Mouse (Mus musculus): Measurements from ENCODE around the gene Ctsa. TPM values are rescaled to one million over a fixed set of nuclear protein-coding genes. Genes with fewer than 3 reads are reported as not detected.
"Not testable (repeated sequence)": the region's sequence is repeated elsewhere in the genome, so short reads cannot be mapped to it uniquely, and the experiment has no call there.

Gene Ctsa
- total and polyA plus RNA-seq, 3 experiments, result 19.9 to 45.5 (median 27.0) TPM

DNA sequence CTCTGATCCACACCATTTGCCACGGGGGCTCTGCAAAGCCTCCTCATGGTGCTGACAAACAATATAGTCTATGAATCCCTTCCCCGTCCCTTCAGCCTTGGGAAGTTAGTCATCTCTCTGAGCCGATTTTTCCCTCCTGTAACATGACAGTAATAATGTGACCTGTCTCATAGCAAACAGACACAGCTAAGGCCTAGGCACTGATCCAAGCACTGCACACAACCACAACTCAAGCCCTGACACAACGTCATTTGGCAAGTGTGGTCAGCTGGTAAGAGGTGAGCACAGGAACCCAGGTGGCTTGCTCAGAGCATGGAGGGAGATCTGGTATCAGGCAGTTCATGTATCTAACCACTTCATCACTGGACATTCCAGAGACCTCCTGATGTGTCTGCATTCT lies 36.8 kb upstream of the Ctsa start:
- peaks cover 0 to 6% of the 10 kb centered on the region in 2 experiments; a peak in 2 of 4 replicates for H3K4me1 ChIP-seq (ENCODE audit: control insufficient read depth in 1 of 2, insufficient read depth in 2 of 2)
- H3K4me2 ChIP-seq (ENCODE audit: insufficient read depth, low read depth, poor library complexity, severe bottlenecking), result no peak overlapping the region
- H3K27ac ChIP-seq (ENCODE audit: insufficient read depth, low read depth), result no peak overlapping the region
- no peaks in the 10 kb centered on the region for H3K27me3 ChIP-seq (replicated peaks)
- H3K9me3 ChIP-seq (replicated peaks; ENCODE audit: low read length), result no peaks in the 10 kb centered on the region
- in situ Hi-C loops (cut with MboI; ENCODE audit: low pct_ligation_motif_present, low pct_unique_long_range_greater_than_20kb, low sequenced_read_pairs) (no loop called here), dilution Hi-C loops (cut with MboI; ENCODE audit: extremely low pct_ligation_motif_present, extremely low pct_unique_long_range_greater_than_20kb, low sequenced_read_pairs) (no loop called here)
- H3K79me2 ChIP-seq (replicated peaks; ENCODE audit: control insufficient read depth, extremely low read depth, insufficient read depth, poor library complexity, severe bottlenecking), result no peaks in the 10 kb centered on the region
- TF ChIP-seq NELFE (IDR thresholded peaks at IDR 0.05; ENCODE audit: low read depth, low read length), result no peak
- TF ChIP-seq USF1 (IDR thresholded peaks at IDR 0.05; ENCODE audit: low read depth, low read length), result no peak
- TF ChIP-seq MYC (IDR thresholded peaks at IDR 0.05; ENCODE audit: low read depth, low read length), result no peak
- TF ChIP-seq JUN (IDR thresholded peaks at IDR 0.05; ENCODE audit: insufficient read depth, low read depth, low read length), result no peak
- no peak for TF ChIP-seq MEF2A (IDR thresholded peaks at IDR 0.05; ENCODE audit: borderline replicate concordance, low read depth, low read length)
- TF ChIP-seq SIN3A (IDR thresholded peaks at IDR 0.05; ENCODE audit: low read length), result no peak
- no peak for TF ChIP-seq CTCF (conservative IDR thresholded peaks at IDR 0.05 in 1 of 2, IDR thresholded peaks at IDR 0.05 in 1 of 2; ENCODE audit: low read depth in 2 of 2, low read length in 2 of 2)
- no peak for TF ChIP-seq BHLHE40 (IDR thresholded peaks at IDR 0.05; ENCODE audit: low read depth, low read length)
- TF ChIP-seq POLR2AphosphoS2 (IDR thresholded peaks at IDR 0.05; ENCODE audit: low read depth, low read length), result no peak
- peaks cover 59 to 85% of the 10 kb centered on the region in 2 experiments for H3K36me3 ChIP-seq (replicated peaks in 1 of 2; ENCODE audit: control insufficient read depth in 1 of 2, insufficient read depth in 1 of 2, low read length in 1 of 2)
- H3K9ac ChIP-seq (ENCODE audit: insufficient read depth, low read depth), result no peak overlapping the region
- H3K4me3 ChIP-seq (replicated peaks in 1 of 3; ENCODE audit: low read depth in 2 of 3, low read length in 2 of 3, poor library complexity in 1 of 3), result no peak overlapping the region
- DNase-seq (ENCODE audit: extremely low read depth), result no peak

DNA sequence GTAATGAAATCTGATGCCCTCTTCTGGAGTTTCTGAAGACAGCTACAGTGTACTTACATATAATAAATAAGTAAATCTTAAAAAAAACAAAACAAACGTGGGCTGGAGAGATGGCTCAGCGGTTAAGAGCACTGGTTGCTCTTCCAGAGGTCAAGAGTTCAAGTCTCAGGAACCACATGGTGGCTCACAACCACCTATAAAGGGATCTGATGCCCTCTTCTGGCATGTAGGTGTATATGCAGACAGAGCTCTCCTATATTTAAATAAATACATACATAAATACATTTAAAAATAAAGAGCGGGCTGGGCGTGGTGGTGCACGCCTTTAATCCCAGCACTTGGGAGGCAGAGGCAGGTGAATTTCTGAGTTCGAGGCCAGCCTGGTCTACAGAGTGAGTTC lies 34.1 kb upstream of the Ctsa start:
- H3K27me3 ChIP-seq (replicated peaks); H3K79me2 ChIP-seq (replicated peaks; ENCODE audit: control insufficient read depth, extremely low read depth, insufficient read depth, poor library complexity, severe bottlenecking); in situ Hi-C loops (cut with MboI; ENCODE audit: low pct_ligation_motif_present, low pct_unique_long_range_greater_than_20kb, low sequenced_read_pairs); H3K4me3 ChIP-seq (replicated peaks in 1 of 3; ENCODE audit: low read depth in 2 of 3, low read length in 2 of 3, poor library complexity in 1 of 3); H3K9me3 ChIP-seq (replicated peaks; ENCODE audit: low read length); dilution Hi-C loops (cut with MboI; ENCODE audit: extremely low pct_ligation_motif_present, extremely low pct_unique_long_range_greater_than_20kb, low sequenced_read_pairs); H3K4me2 ChIP-seq (ENCODE audit: insufficient read depth, low read depth, poor library complexity, severe bottlenecking); H3K9ac ChIP-seq (ENCODE audit: insufficient read depth, low read depth); H3K27ac ChIP-seq (ENCODE audit: insufficient read depth, low read depth): not testable (repeated sequence)
- H3K36me3 ChIP-seq (replicated peaks in 1 of 2; ENCODE audit: control insufficient read depth in 1 of 2, insufficient read depth in 1 of 2, low read length in 1 of 2), result peaks cover 38 to 81% of the 10 kb centered on the region in 2 experiments
- peak; percentile 39 for DNase-seq (ENCODE audit: extremely low read depth)
- TF ChIP-seq CTCF (conservative IDR thresholded peaks at IDR 0.05 in 1 of 2, IDR thresholded peaks at IDR 0.05 in 1 of 2; ENCODE audit: low read depth in 2 of 2, low read length in 2 of 2), result peak in 1 of 2 experiments; percentile 49; a peak in 2 of 4 replicates
- TF ChIP-seq MYC (IDR thresholded peaks at IDR 0.05; ENCODE audit: low read depth, low read length), result peak; percentile 65; the same call in 1 of the 2 replicates
- peaks cover 2 to 13% of the 10 kb centered on the region in 2 experiments; a peak in 2 of 4 replicates for H3K4me1 ChIP-seq (ENCODE audit: control insufficient read depth in 1 of 2, insufficient read depth in 2 of 2)

DNA sequence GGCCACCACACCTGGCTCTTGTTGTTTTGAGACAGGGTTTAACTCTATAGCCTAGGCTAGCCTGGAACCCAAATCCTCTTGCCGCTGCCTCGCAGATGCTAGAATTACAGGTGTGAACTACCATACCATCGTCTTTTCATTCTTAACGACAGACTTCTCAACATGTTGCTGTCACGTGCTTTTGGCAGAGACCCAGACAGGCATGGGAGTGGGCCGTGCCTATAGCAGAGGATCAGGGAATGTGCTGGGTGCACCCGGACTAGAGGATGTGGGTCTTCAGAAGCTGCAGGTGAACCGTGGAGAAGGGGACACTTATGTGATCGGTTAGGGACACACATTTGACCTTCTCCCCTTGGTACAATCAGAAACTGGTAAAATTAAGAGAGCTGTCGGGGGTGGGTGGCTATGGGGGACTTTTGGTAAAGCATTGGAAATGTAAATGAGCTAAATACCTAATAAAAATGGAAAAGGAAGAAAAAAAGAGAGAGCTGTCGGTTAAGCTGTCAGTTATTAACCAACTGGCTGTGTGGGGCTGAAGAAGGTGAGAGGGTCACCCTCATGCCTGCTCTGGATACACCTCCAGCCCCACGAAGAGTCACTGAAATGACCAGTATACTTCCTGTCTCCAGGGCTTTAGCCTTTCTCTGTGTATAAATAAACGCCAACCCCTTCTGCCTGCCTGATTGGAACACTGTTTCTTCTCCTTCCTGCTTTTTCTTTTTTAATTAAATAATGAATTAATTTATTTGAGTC lies 32.2 kb upstream of the Ctsa start:
- no peaks in the 10 kb centered on the region for H3K9me3 ChIP-seq (replicated peaks; ENCODE audit: low read length)
- H3K79me2 ChIP-seq (replicated peaks; ENCODE audit: control insufficient read depth, extremely low read depth, insufficient read depth, poor library complexity, severe bottlenecking), result peaks cover 9% of the 10 kb centered on the region
- no peak for DNase-seq (ENCODE audit: extremely low read depth)
- H3K4me2 ChIP-seq (ENCODE audit: insufficient read depth, low read depth, poor library complexity, severe bottlenecking), result no peak overlapping the region
- H3K4me1 ChIP-seq (ENCODE audit: control insufficient read depth in 1 of 2, insufficient read depth in 2 of 2), result peaks cover 5 to 15% of the 10 kb centered on the region in 2 experiments; a peak in 2 of 4 replicates
- H3K9ac ChIP-seq (ENCODE audit: insufficient read depth, low read depth), result no peak overlapping the region
- H3K27me3 ChIP-seq (replicated peaks), result no peaks in the 10 kb centered on the region
- H3K4me3 ChIP-seq (replicated peaks in 1 of 3; ENCODE audit: low read depth in 2 of 3, low read length in 2 of 3, poor library complexity in 1 of 3), result no peak overlapping the region
- no peak overlapping the region for H3K27ac ChIP-seq (ENCODE audit: insufficient read depth, low read depth)
- TF ChIP-seq ZC3H11A (IDR thresholded peaks at IDR 0.05; ENCODE audit: low read depth, low read length), result no peak
- no peak for TF ChIP-seq TBP (conservative IDR thresholded peaks at IDR 0.05; ENCODE audit: low read depth, low read length)
- TF ChIP-seq MAFK (IDR thresholded peaks at IDR 0.05; ENCODE audit: insufficient replicate concordance, low read length), result no peak
- no peak for TF ChIP-seq POLR2AphosphoS2 (IDR thresholded peaks at IDR 0.05; ENCODE audit: low read depth, low read length)
- no peak for TF ChIP-seq BHLHE40 (IDR thresholded peaks at IDR 0.05; ENCODE audit: low read depth, low read length)
- in situ Hi-C loops (cut with MboI; ENCODE audit: low pct_ligation_motif_present, low pct_unique_long_range_greater_than_20kb, low sequenced_read_pairs), result no loop called here
- dilution Hi-C loops (cut with MboI; ENCODE audit: extremely low pct_ligation_motif_present, extremely low pct_unique_long_range_greater_than_20kb, low sequenced_read_pairs), result no loop called here
- H3K36me3 ChIP-seq (replicated peaks in 1 of 2; ENCODE audit: control insufficient read depth in 1 of 2, insufficient read depth in 1 of 2, low read length in 1 of 2), result peaks cover 29 to 67% of the 10 kb centered on the region in 2 experiments
